Mouse (Mus musculus) ovary, adult 2 months (tissue): Measurements from ENCODE around the gene Morc4. TPM values are rescaled to one million over a fixed set of nuclear protein-coding genes. Genes with fewer than 3 reads are reported as not detected.

Experiments used
- polyA plus RNA-seq: library from polyadenylated mRNA; depleted of rRNA; stranded (reverse); fragments of >200 nt; gene quantifications from 2 replicates; pipeline ENCODE4 v1.2.3, GENCODE M21; 2012; rRNA removed

Gene Morc4
- 3.3 and 3.4 TPM in 2 replicates for polyA plus RNA-seq

GRCm38 (mm10) chrX:139870938-139871791, at the start of gene Morc4:
TSS of gene Morc4 (minus strand) at chrX:139871677.

GRCm38 (mm10) chrX:139800406-139800878, 71.0 kb downstream of the Morc4 start, which contains the start of gene Cldn2:
TSS of gene Cldn2 (plus strand) at chrX:139800828.

GRCm38 (mm10) chrX:139782278-139783044, 89.0 kb downstream of the Morc4 start, which contains the start of gene Ripply1:
TSS of gene Ripply1 (minus strand) at chrX:139782353.

Other genes starting within 250 kb of the Morc4 start
- gene Tbc1d8b, start 186.7 kb downstream of the Morc4 start, polyA plus RNA-seq, result 0.66 and 0.76 TPM in 2 replicates
- not detected in 2 replicates for gene Gm15013, start 157.2 kb downstream of the Morc4 start, polyA plus RNA-seq
- not detected in 2 replicates for gene Ripply1, start 89.3 kb downstream of the Morc4 start, polyA plus RNA-seq
- 6.0 and 8.2 TPM in 2 replicates for gene Cldn2, start 70.8 kb downstream of the Morc4 start, polyA plus RNA-seq
- 0.14 and 0.16 TPM in 2 replicates for gene Rbm41, start 126.9 kb upstream of the Morc4 start, polyA plus RNA-seq
- gene Nup62cl, start 191.0 kb upstream of the Morc4 start, polyA plus RNA-seq, result 10.0 and 19.4 TPM in 2 replicates
- not detected in 2 replicates for gene Pih1h3b, start 191.2 kb upstream of the Morc4 start, polyA plus RNA-seq